Mouse (Mus musculus) testis, adult 2 months (tissue): ENCODE data around the gene Cd83. TPM values are rescaled to one million over a fixed set of nuclear protein-coding genes. Genes with fewer than 3 reads are reported as not detected.

Experiments
- H3K27ac ChIP-seq: fragments of 200-500 bp; 2 replicates; pipeline ENCODE4 v1.5.1; 2012; ENCODE audit warnings: low read depth, low read length; ENCODE audit not compliant: control insufficient read depth, insufficient read depth
- H3K27me3 ChIP-seq: fragments of 200-500 bp; 2 replicates; pipeline ENCODE4 v1.6.1; 2012; ENCODE audit warnings: mild to moderate bottlenecking, low read length, moderate library complexity; ENCODE audit not compliant: control insufficient read depth, insufficient read depth
- H3K36me3 ChIP-seq: fragments of 200-500 bp; 2 replicates; pipeline ENCODE4 v1.6.1; 2012; ENCODE audit warnings: mild to moderate bottlenecking, low read length; ENCODE audit not compliant: control insufficient read depth, insufficient read depth
- H3K4me1 ChIP-seq: fragments of 200-500 bp; 2 replicates; pipeline ENCODE4 v1.6.1; 2012; ENCODE audit warnings: low read length; ENCODE audit not compliant: control insufficient read depth, insufficient read depth
- H3K4me3 ChIP-seq: fragments of 200-500 bp; 2 replicates; pipeline ENCODE4 v1.5.1; 2012; ENCODE audit warnings: low read depth, mild to moderate bottlenecking, low read length, moderate library complexity, mixed read lengths; ENCODE audit not compliant: control insufficient read depth
- CTCF ChIP-seq: fragments of 200-500 bp; IDR thresholded peaks from 2 replicates; pipeline ENCODE4 v1.5.1; 2012; ENCODE audit warnings: low read depth, mild to moderate bottlenecking, inconsistent platforms, low read length, moderate library complexity; ENCODE audit not compliant: control insufficient read depth, insufficient read depth, insufficient replicate concordance
- POLR2A ChIP-seq: fragments of 200-500 bp; IDR thresholded peaks from 2 replicates; pipeline ENCODE4 v1.6.1; 2012; ENCODE audit warnings: low read depth, mild to moderate bottlenecking, inconsistent platforms, low read length, moderate library complexity; ENCODE audit not compliant: control insufficient read depth
- polyA plus RNA-seq: library from polyadenylated mRNA; depleted of rRNA; stranded (reverse); fragments of >200 nt; gene quantifications from 2 replicates; pipeline ENCODE4 v1.2.3, GENCODE M21; 2012

Cd83 gene
- polyA plus RNA-seq, 1 experiment: 0.15 TPM

DNA sequence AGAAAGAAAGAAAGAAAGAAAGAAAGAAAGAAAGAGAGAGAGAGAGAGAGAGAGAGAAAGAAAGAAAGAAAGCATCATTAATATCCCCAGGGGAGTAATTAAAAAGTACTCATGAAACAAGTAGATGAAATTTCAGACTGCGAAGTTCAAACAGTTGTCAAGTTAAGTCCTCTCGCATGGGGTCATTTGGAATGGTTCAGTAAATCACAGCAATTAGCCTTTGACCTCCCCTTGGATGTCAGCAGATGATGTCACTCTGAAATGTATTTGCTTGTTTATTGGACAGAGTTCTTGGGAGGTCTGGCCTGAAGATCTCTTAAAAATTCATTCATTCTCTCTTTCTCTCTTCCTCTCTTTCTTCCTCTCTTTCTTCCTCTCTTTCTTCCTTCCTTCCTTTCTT lies 2.7 kb downstream of the Cd83 start:
- Histone ChIP-seq H3K27ac (no peak overlapping the region), H3K27me3 (no peaks in the 10 kb centered on the region; the same call in 1 of the 2 replicates), H3K4me1 (peaks cover 10% of the 10 kb centered on the region), H3K36me3 (no peaks in the 10 kb centered on the region), H3K4me3 (no peak overlapping the region)
- TF ChIP-seq CTCF: no peak
- no peak for TF ChIP-seq POLR2A

DNA sequence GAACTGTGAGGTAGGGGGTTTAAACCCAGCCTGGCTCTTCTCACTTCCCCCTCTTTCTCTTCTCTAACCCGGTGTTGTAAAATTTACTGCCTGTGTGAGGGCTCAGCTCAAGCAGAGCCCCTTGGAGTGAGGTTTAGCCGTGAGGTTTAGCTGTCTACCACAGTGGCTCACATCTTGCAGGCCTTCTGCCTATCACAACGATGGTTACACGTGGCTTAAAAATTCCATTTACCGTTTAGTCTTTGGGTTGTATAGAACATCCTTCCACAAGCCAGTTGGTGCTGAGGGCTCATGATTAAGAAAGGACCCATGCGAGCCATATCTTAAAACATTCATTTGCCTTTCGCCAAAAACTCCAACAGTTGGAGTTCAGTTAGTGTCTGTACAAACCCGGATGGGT lies 3.5 kb downstream of the Cd83 start:
- Histone ChIP-seq H3K4me1 (peaks cover 10% of the 10 kb centered on the region), H3K27me3 (no peaks in the 10 kb centered on the region; the same call in 1 of the 2 replicates), H3K4me3 (no peak overlapping the region), H3K36me3 (no peaks in the 10 kb centered on the region), H3K27ac (no peak overlapping the region)
- no peak for TF ChIP-seq POLR2A
- no peak for TF ChIP-seq CTCF

DNA sequence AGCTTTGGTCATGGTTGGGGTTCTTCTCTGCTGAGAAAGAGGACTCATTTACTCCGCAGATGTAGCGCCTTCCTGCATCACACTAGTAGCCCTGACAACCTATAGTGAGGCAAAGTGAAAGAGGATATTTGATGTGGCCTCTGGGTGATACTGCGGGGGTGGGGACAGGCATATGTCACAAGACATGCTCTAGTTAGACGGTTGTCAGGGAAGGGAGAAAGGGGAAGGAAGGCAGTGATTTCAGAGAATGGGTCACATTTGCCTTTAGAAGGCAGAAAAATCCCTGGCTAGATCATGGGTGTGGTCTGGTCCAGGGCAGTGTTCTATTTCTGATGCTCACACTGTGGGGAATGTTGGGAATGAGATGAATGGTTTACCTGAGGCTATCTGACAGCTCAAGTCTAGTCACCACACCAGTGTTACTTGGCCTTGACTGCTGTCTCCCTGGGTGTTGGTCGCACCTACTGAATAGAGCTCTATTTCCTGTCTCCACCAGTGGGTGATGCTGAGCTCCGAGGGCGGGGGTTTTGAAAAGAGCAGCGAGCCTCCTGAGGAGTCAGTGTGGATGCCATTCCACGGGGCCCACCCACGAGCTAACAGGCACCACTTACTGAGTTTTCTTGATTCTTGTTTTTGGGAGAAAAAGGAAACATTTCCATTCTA lies 4.5 kb downstream of the Cd83 start:
- TF ChIP-seq CTCF (no peak), POLR2A (no peak)
- H3K4me1 ChIP-seq: peaks cover 10% of the 10 kb centered on the region
- no peak overlapping the region for H3K4me3 ChIP-seq
- no peaks in the 10 kb centered on the region; the same call in 1 of the 2 replicates for H3K27me3 ChIP-seq
- no peak overlapping the region for H3K27ac ChIP-seq
- no peaks in the 10 kb centered on the region for H3K36me3 ChIP-seq

DNA sequence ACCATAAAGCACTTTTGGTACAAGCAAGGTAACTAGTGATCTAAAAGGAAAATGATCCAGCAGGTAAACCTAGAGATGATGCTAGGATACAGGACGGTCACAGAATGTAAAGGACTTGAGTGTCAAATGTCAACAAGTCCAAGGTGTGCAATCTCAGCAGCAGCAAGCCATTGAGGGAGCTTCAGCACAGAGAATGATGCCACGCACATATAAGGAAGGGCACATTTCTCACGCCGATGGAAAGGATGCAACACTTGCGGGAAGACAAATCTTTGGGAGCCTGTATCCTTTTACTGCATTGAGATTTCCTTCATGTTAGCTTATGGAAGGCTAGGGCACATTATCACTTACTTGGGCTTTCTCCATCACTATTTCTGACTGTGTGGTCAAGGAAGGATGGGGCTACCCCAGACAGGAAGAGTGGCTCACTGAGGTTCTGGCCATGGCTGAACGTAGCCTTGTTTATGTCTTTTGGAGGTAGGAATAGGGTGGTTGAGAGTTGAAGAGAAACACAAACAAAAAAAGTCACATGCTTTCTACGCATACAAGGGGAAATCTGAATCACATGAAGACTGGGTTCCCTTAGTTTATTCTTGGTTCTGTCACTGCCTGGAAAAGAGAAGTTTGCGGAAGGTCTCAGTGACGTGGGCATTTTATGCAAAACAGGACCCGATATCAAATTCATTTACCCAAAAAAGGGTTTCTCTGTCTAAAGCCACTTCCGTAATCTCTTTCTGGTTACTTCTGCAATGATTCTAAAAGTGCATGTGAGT lies 5.8 kb downstream of the Cd83 start:
- TF ChIP-seq POLR2A: no peak
- TF ChIP-seq CTCF: no peak
- Histone ChIP-seq H3K4me3 (no peak overlapping the region), H3K36me3 (no peaks in the 10 kb centered on the region), H3K4me1 (peaks cover 2% of the 10 kb centered on the region; the same call in 1 of the 2 replicates), H3K27ac (no peak overlapping the region), H3K27me3 (no peaks in the 10 kb centered on the region; the same call in 1 of the 2 replicates)

DNA sequence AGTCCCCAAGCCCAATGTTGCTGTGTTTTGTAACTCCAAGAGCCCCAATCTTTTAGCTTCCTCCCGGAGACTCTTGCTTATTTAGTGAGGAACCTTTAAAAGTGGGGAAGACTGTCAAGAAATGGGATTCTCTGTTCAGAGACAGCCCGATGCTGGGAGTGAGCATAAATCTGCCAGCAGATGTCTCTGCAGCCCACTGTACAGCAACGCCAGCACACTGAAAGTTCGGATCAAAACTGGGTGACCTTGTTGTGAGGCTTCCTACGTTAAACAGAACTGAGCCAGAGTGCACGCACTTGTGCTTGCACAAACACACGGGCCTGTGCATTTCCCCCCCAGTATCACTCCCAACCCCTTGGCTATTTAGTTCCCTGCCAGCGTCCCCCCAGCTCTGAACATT lies 10.8 kb downstream of the Cd83 start:
- no peak overlapping the region for H3K27ac ChIP-seq
- no peaks in the 10 kb centered on the region for H3K27me3 ChIP-seq
- H3K4me1 ChIP-seq: no peaks in the 10 kb centered on the region
- TF ChIP-seq CTCF: peak; percentile 37; the same call in 1 of the 2 replicates
- no peak for TF ChIP-seq POLR2A
- H3K4me3 ChIP-seq: no peak overlapping the region
- H3K36me3 ChIP-seq: no peaks in the 10 kb centered on the region

DNA sequence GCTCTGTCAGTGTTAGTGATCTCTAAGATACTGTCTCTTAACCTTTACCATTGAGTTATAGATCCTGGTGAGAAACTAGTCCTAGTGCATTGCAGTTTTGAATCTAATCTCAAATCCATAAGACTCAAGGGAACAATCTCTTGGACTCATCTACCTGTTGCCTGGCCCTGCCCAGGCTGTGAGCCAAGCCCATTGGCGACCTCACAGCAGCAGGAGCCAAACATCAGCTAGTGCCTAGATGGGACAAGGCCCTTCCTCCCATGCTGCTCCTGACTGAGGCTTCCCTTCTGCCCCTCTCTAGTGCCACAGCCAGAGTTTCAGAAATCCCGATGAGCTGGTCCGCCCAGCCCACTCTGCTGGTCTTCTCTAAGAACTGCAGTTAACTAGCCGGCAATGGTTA lies 14.1 kb downstream of the Cd83 start:
- Histone ChIP-seq H3K36me3 (no peaks in the 10 kb centered on the region), H3K4me1 (no peaks in the 10 kb centered on the region), H3K4me3 (no peak overlapping the region), H3K27me3 (no peaks in the 10 kb centered on the region), H3K27ac (no peak overlapping the region)
- TF ChIP-seq POLR2A (no peak), CTCF (no peak)

DNA sequence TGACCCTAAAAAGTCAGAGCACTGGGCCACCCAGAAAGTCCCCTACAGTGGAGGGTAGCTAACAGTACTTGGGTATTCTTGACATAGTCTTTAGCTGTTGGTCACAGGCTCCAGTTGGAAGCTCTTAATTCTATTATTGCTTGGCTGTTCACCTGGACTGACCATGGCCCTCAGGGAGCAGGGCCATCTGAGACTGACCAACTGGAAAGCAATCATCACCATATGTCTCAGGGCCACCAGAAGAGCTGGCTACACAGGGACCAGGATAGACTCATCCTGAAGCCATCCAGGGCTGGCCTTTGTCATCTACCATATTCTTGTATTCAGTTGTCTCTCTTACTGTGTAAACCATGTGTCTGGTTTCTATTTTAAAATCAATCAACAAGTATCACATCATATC lies 15.6 kb downstream of the Cd83 start:
- H3K27ac ChIP-seq: no peak overlapping the region
- no peak overlapping the region for H3K4me3 ChIP-seq
- no peaks in the 10 kb centered on the region for H3K36me3 ChIP-seq
- TF ChIP-seq CTCF: no peak
- no peak for TF ChIP-seq POLR2A
- no peaks in the 10 kb centered on the region for H3K4me1 ChIP-seq
- no peaks in the 10 kb centered on the region for H3K27me3 ChIP-seq
